In genomic region chr8:13493858-13494631, GRCm38 (mm10) we compare ENCODE assay signal across 8 mouse cellular contexts. TPM values are rescaled to one million over a fixed set of nuclear protein-coding genes. Genes with fewer than 3 reads are reported as not detected.
DNase-seq lines count a peak whose midpoint lies in the region; ATAC-seq and TF ChIP-seq lines count a peak whose summit lies in the region.

TSS of gene Gas6 (minus strand) at chr8:13494490.

- ATAC-seq in embryonic facial prominence, embryonic 15.5 days (ENCODE audit: insufficient number of reproducible peaks, low FRiP score, low TSS enrichment, low read depth): peak; percentile 48; the same call in 1 of the 2 replicates
- peak; percentile 68 for ATAC-seq in kidney, embryonic 14.5 days (ENCODE audit: low FRiP score, low TSS enrichment)
- peak; percentile 79 for ATAC-seq in midbrain, postnatal 0 days (ENCODE audit: low FRiP score)
- peak; percentile 62 for ATAC-seq in stomach, postnatal 0 days (ENCODE audit: low FRiP score, low TSS enrichment)

- H3K27me3 ChIP-seq in E14TG2a.4 (ENCODE audit: insufficient read depth, low read length): peaks cover 45% of the 10 kb centered on the region
- H3K27me3 ChIP-seq in embryonic facial prominence, embryonic 15.5 days: peaks cover 17% of the 10 kb centered on the region
- peaks cover 51% of the 10 kb centered on the region for H3K27me3 ChIP-seq in heart, embryonic 10.5 days (ENCODE audit: insufficient read depth, poor library complexity, severe bottlenecking)
- H3K27me3 ChIP-seq in kidney, embryonic 14.5 days (ENCODE audit: control insufficient read depth, insufficient read depth, low read length): peaks cover 32% of the 10 kb centered on the region
- H3K27me3 ChIP-seq in midbrain, postnatal 0 days (ENCODE audit: insufficient read depth, low read length): no peaks in the 10 kb centered on the region; the same call in 1 of the 2 replicates
- H3K27me3 ChIP-seq in stomach, postnatal 0 days (ENCODE audit: control insufficient read depth, insufficient read depth, low read length): no peaks in the 10 kb centered on the region

- no peak for TF ChIP-seq CTCF in E14TG2a.4 (conservative IDR thresholded peaks at IDR 0.05; ENCODE audit: low read length)
- no peak for TF ChIP-seq CTCF in midbrain, postnatal 0 days (IDR thresholded peaks at IDR 0.05)
- TF ChIP-seq CTCF in stomach, postnatal 0 days (IDR thresholded peaks at IDR 0.05; ENCODE audit: low read depth): peak; percentile 5; the same call in 1 of the 2 replicates

- H3K4me1 ChIP-seq in E14TG2a.4 (replicated peaks; ENCODE audit: low read depth, low read length): peaks cover 56% of the 10 kb centered on the region
- H3K4me1 ChIP-seq in embryonic facial prominence, embryonic 15.5 days: peaks cover 40% of the 10 kb centered on the region
- peaks cover 48% of the 10 kb centered on the region for H3K4me1 ChIP-seq in heart, embryonic 10.5 days
- peaks cover 8% of the 10 kb centered on the region for H3K4me1 ChIP-seq in kidney, embryonic 14.5 days (ENCODE audit: control insufficient read depth, insufficient read depth, low read length)
- peaks cover 10% of the 10 kb centered on the region for H3K4me1 ChIP-seq in midbrain, postnatal 0 days (ENCODE audit: insufficient read depth, low read length)
- H3K4me1 ChIP-seq in stomach, postnatal 0 days (replicated peaks; ENCODE audit: control insufficient read depth, insufficient read depth): peaks cover 12% of the 10 kb centered on the region

- no peaks in the 10 kb centered on the region for H3K9me3 ChIP-seq in E14TG2a.4 (ENCODE audit: low read length)
- H3K9me3 ChIP-seq in embryonic facial prominence, embryonic 15.5 days (replicated peaks): no peaks in the 10 kb centered on the region
- H3K9me3 ChIP-seq in heart, embryonic 10.5 days: no peaks in the 10 kb centered on the region
- H3K9me3 ChIP-seq in kidney, embryonic 14.5 days (ENCODE audit: control insufficient read depth, low read length): no peaks in the 10 kb centered on the region
- H3K9me3 ChIP-seq in midbrain, postnatal 0 days (ENCODE audit: low read length): no peaks in the 10 kb centered on the region
- H3K9me3 ChIP-seq in stomach, postnatal 0 days (ENCODE audit: control insufficient read depth, low read length): no peaks in the 10 kb centered on the region

- H3K36me3 ChIP-seq in E14TG2a.4 (ENCODE audit: insufficient read depth, low read length): no peaks in the 10 kb centered on the region
- no peaks in the 10 kb centered on the region for H3K36me3 ChIP-seq in embryonic facial prominence, embryonic 15.5 days
- no peaks in the 10 kb centered on the region for H3K36me3 ChIP-seq in heart, embryonic 10.5 days
- H3K36me3 ChIP-seq in kidney, embryonic 14.5 days (ENCODE audit: control insufficient read depth, insufficient read depth, low read length): no peaks in the 10 kb centered on the region
- H3K36me3 ChIP-seq in midbrain, postnatal 0 days (ENCODE audit: insufficient read depth, low read length): 0 out of 2 replicates have a peak, but pooled peaks cover 8% of the 10 kb centered on the region
- H3K36me3 ChIP-seq in stomach, postnatal 0 days (ENCODE audit: control insufficient read depth, insufficient read depth, low read length): no peaks in the 10 kb centered on the region; the same call in 1 of the 2 replicates

- DNase-seq in brain, adult 2 months (ENCODE audit: low read depth, low spot score): peak; percentile 88
- DNase-seq in heart, embryonic 10.5 days (ENCODE audit: low spot score): peak; percentile 86
- peak; percentile 70 for DNase-seq in liver
- DNase-seq in midbrain, postnatal 0 days (ENCODE audit: low spot score): peak; percentile 67
- peak; percentile 92 for DNase-seq in stomach, postnatal 0 days (ENCODE audit: low spot score)

- 1% methylated on average over 64 of the region's 64 CpGs for WGBS in embryonic facial prominence, embryonic 15.5 days
- 2% methylated on average over 64 of the region's 64 CpGs for WGBS in heart, embryonic 10.5 days
- WGBS in kidney, embryonic 14.5 days: 2% methylated on average over 55 of the region's 64 CpGs
- WGBS in midbrain, postnatal 0 days: 2% methylated on average over 38 of the region's 64 CpGs
- WGBS in stomach, postnatal 0 days: 2% methylated on average over 58 of the region's 64 CpGs

- TF ChIP-seq EP300 in stomach, postnatal 0 days (optimal IDR thresholded peaks at IDR 0.05): no peak

- peak within 1 kb of the TSS; percentile 55 for H3K9ac ChIP-seq in embryonic facial prominence, embryonic 15.5 days
- peak within 1 kb of the TSS; percentile 61 for H3K9ac ChIP-seq in kidney, embryonic 14.5 days (ENCODE audit: low read depth, low read length)
- peak within 1 kb of the TSS; percentile 90 for H3K9ac ChIP-seq in midbrain, postnatal 0 days (replicated peaks; ENCODE audit: low read length, poor library complexity, severe bottlenecking)
- H3K9ac ChIP-seq in stomach, postnatal 0 days (ENCODE audit: low read length): peak within 1 kb of the TSS; percentile 84

- peak within 1 kb of the TSS; percentile 87 for H3K4me3 ChIP-seq in E14TG2a.4 (replicated peaks; ENCODE audit: low read length)
- H3K4me3 ChIP-seq in embryonic facial prominence, embryonic 15.5 days (replicated peaks): peak within 1 kb of the TSS; percentile 61
- peak within 1 kb of the TSS; percentile 70 for H3K4me3 ChIP-seq in heart, embryonic 10.5 days
- peak within 1 kb of the TSS; percentile 58 for H3K4me3 ChIP-seq in kidney, embryonic 14.5 days (ENCODE audit: low read length)
- peak within 1 kb of the TSS; percentile 60 for H3K4me3 ChIP-seq in midbrain, postnatal 0 days (ENCODE audit: low read depth, low read length)
- peak within 1 kb of the TSS; percentile 78 for H3K4me3 ChIP-seq in stomach, postnatal 0 days (ENCODE audit: low read depth, low read length)

- H3K4me2 ChIP-seq in embryonic facial prominence, embryonic 15.5 days (replicated peaks): peak within 1 kb of the TSS; percentile 91
- H3K4me2 ChIP-seq in kidney, embryonic 14.5 days (replicated peaks; ENCODE audit: low read depth, low read length): peak within 1 kb of the TSS; percentile 93
- peak within 1 kb of the TSS; percentile 50 for H3K4me2 ChIP-seq in midbrain, postnatal 0 days (ENCODE audit: low read depth, low read length, poor library complexity, severe bottlenecking)
- peak within 1 kb of the TSS; percentile 82 for H3K4me2 ChIP-seq in stomach, postnatal 0 days (replicated peaks; ENCODE audit: low read depth)

- no peak within 1 kb of the TSS for H3K27ac ChIP-seq in embryonic facial prominence, embryonic 15.5 days (replicated peaks)
- peak within 1 kb of the TSS; percentile 77; the same call in 1 of the 2 replicates for H3K27ac ChIP-seq in heart, embryonic 10.5 days
- no peak within 1 kb of the TSS for H3K27ac ChIP-seq in kidney, embryonic 14.5 days (ENCODE audit: low read depth, low read length)
- H3K27ac ChIP-seq in midbrain, postnatal 0 days (ENCODE audit: low read depth, low read length): peak within 1 kb of the TSS; percentile 69
- H3K27ac ChIP-seq in stomach, postnatal 0 days (replicated peaks): peak within 1 kb of the TSS; percentile 75

RNA-seq across cellular contexts. Expression of gene Gas6, which starts in this region (rescaled TPM):
- 51.4 and 61.1 TPM in 2 replicates for polyA plus RNA-seq in embryonic facial prominence, embryonic 15.5 days (2015; fragmentation: Nextera tagmentation; extraction: Ambion mirVana)
- 13.8 and 23.3 TPM in 2 replicates for polyA plus RNA-seq in heart, embryonic 10.5 days (2016; fragmentation: Nextera tagmentation; extraction: Ambion mirVana)
- 12.0 and 18.7 TPM in 2 replicates for polyA plus RNA-seq in kidney, embryonic 14.5 days (2014; fragmentation: Nextera tagmentation; extraction: Ambion mirVana)
- 73.6 and 91.0 TPM in 2 replicates for total RNA-seq in midbrain, postnatal 0 days (2014; rRNA removed)
- 63.0 and 67.8 TPM in 2 replicates for polyA plus RNA-seq in midbrain, postnatal 0 days (2015; fragmentation: Nextera tagmentation; extraction: Ambion mirVana)
- polyA plus RNA-seq in stomach, postnatal 0 days (2015; fragmentation: Nextera tagmentation; extraction: Ambion mirVana): 197 and 213 TPM in 2 replicates

Comparison
In these comparisons a context has a peak if more than half of its experiments do, and no peak if none do; other contexts are left out.
1. H3K27ac ChIP-seq: peak in heart, embryonic 10.5 days (single experiment), midbrain, postnatal 0 days (single experiment) and stomach, postnatal 0 days (single experiment); none in embryonic facial prominence, embryonic 15.5 days (single experiment) and kidney, embryonic 14.5 days (single experiment).
2. Peak in every context shown above with its lines, with median percentiles within 50 percentile points of each other: H3K4me3 ChIP-seq, DNase-seq, ATAC-seq, H3K4me2 ChIP-seq and H3K9ac ChIP-seq.